Mouse (Mus musculus): Measurements from ENCODE around the gene Rpl7a. TPM values are rescaled to one million over a fixed set of nuclear protein-coding genes. Genes with fewer than 3 reads are reported as not detected.
"Not testable (repeated sequence)": the region's sequence is repeated elsewhere in the genome, so short reads cannot be mapped to it uniquely, and the experiment has no call there.

Rpl7a gene
- 3,080 TPM for polyA plus RNA-seq (2012; fragmentation: generic; extraction: Trizol)
- long read RNA-seq, experiment 1, transcript Rpl7a-202 (3 exons, 834 nt), result minor isoform, 9 of 315 reads
- long read RNA-seq, experiment 1, transcript Rpl7a-201 (8 exons, 914 nt), result major isoform, 243 of 315 reads
- long read RNA-seq, experiment 1, partial matches to known transcripts, result 52 of 315 reads
- long read RNA-seq, experiment 1, other reads (novel, unspliced or antisense), result 11 of 315 reads
- long read RNA-seq, experiment 2, transcript Rpl7a-201 (8 exons, 914 nt), result major isoform, 132 of 143 reads
- long read RNA-seq, experiment 2, partial matches to known transcripts, result 8 of 143 reads
- long read RNA-seq, experiment 2, other reads (novel, unspliced or antisense), result 2 of 143 reads

DNA sequence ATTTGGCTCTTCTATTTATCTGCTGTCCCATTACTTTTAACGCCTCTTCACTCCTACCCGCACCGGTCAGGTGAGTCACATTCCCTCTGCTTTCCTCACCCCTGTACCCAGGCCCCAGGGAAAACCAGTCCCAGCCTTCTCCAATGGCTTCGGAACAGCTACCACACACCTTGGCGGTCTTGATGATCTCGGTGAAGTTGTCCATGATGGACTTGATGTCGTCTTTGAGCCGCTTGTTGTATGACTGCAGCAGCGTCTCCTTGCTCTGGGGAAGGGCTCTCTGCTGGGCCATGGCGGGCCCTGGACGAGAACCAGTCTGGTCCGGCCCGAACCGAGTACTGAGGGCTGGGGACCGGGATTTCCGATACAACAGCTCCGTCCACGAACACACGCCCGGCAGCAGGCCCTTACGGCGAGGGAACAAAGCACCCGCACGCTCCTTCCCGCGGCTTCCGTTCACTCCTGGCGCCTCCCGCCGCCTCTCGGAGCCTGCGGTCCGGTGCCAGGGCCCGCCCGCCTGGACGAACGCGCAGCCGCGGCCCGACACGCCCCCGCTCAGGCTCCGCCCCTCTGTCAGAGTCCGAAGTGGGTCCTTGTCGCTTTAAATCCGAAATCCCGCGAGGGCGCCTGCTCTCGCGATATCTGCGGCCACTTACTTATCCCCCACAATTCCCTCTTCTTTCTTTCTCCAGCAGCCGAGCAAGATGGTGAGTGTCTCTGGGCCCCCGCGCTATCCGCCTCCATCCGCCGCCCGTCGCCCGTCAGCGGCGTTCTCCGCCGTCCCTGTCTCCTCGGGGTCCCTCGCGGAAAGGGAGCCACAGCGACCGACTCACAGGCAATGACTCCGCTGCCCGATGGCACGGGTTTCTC is at the start of gene Rpl7a, which contains the start of gene Med22:
Gene Rpl7a (plus strand): TSS at position 641 of the 870 bp plus-strand sequence.
Gene Med22 (minus strand): TSS at position 554 of the 870 bp plus-strand sequence.
- TF ChIP-seq USF1 (IDR thresholded peaks at IDR 0.05; ENCODE audit: low read depth) (no peak), MAX (IDR thresholded peaks at IDR 0.05) (peak; percentile 7), MYOG (IDR thresholded peaks at IDR 0.05; ENCODE audit: control insufficient read depth, extremely low read depth, insufficient read length) (no peak)
- peak within 1 kb of the TSS; percentile 93 for H3ac ChIP-seq (ENCODE audit: control insufficient read depth, insufficient read length, low read depth)
- peaks cover 75% of the 10 kb centered on the region for H3K79me3 ChIP-seq (ENCODE audit: low read depth)
- H3K79me2 ChIP-seq (ENCODE audit: control insufficient read depth, insufficient read depth), result peaks cover 100% of the 10 kb centered on the region
- no peaks in the 10 kb centered on the region for H3K27me3 ChIP-seq (ENCODE audit: control insufficient read depth, insufficient read depth, insufficient read length)
- peak within 1 kb of the TSS; percentile 84 for H3K4me3 ChIP-seq (ENCODE audit: insufficient read depth, poor library complexity, severe bottlenecking)
- H3K36me3 ChIP-seq (ENCODE audit: control insufficient read depth, insufficient read depth), result peaks cover 80% of the 10 kb centered on the region

GRCm38 (mm10) chr2:26862856-26863255 is 47.7 kb upstream of the Rpl7a start:
- H3K27me3 ChIP-seq (ENCODE audit: control insufficient read depth, insufficient read depth, insufficient read length), result peaks cover 14% of the 10 kb centered on the region
- TF ChIP-seq USF1 (IDR thresholded peaks at IDR 0.05; ENCODE audit: low read depth), result no peak
- TF ChIP-seq MYOD1 (IDR thresholded peaks at IDR 0.05; ENCODE audit: control insufficient read depth, insufficient read length, low read depth), result no peak
- no peak for TF ChIP-seq CTCF (IDR thresholded peaks at IDR 0.05; ENCODE audit: control insufficient read depth, insufficient read depth, insufficient read length)
- no peak for TF ChIP-seq MYOG (IDR thresholded peaks at IDR 0.05; ENCODE audit: control insufficient read depth, extremely low read depth, insufficient read length)
- no peak for TF ChIP-seq FOSL1 (IDR thresholded peaks at IDR 0.05; ENCODE audit: insufficient read depth, low read length, poor library complexity, severe bottlenecking)
- no peak for TF ChIP-seq CEBPB (IDR thresholded peaks at IDR 0.05; ENCODE audit: low read depth)
- TF ChIP-seq MAX (IDR thresholded peaks at IDR 0.05), result no peak

GRCm38 (mm10) chr2:26864879-26865278 is 45.7 kb upstream of the Rpl7a start, which contains the start of gene Abo:
TSS of gene Abo (minus strand) at chr2:26864979.
- TF ChIP-seq MYOG (IDR thresholded peaks at IDR 0.05; ENCODE audit: control insufficient read depth, extremely low read depth, insufficient read length) (no peak), FOSL1 (IDR thresholded peaks at IDR 0.05; ENCODE audit: insufficient read depth, low read length, poor library complexity, severe bottlenecking) (no peak), CTCF (IDR thresholded peaks at IDR 0.05; ENCODE audit: control insufficient read depth, insufficient read depth, insufficient read length) (no peak), MAX (IDR thresholded peaks at IDR 0.05) (no peak), CEBPB (IDR thresholded peaks at IDR 0.05; ENCODE audit: low read depth) (no peak), USF1 (IDR thresholded peaks at IDR 0.05; ENCODE audit: low read depth) (no peak), MYOD1 (IDR thresholded peaks at IDR 0.05; ENCODE audit: control insufficient read depth, insufficient read length, low read depth) (no peak)
- Histone ChIP-seq H3K27me3 (ENCODE audit: control insufficient read depth, insufficient read depth, insufficient read length) (peaks cover 25% of the 10 kb centered on the region), H3K79me2 (ENCODE audit: control insufficient read depth, insufficient read depth) (no peaks in the 10 kb centered on the region), H3K36me3 (ENCODE audit: control insufficient read depth, insufficient read depth) (no peaks in the 10 kb centered on the region), H3ac (ENCODE audit: control insufficient read depth, insufficient read length, low read depth) (no peak within 1 kb of the TSS), H3K4me3 (ENCODE audit: insufficient read depth, poor library complexity, severe bottlenecking) (no peak within 1 kb of the TSS), H3K79me3 (ENCODE audit: low read depth) (no peaks in the 10 kb centered on the region)

More at GRCm38 (mm10) chr2:26862856-26863255, 47.7 kb upstream of the Rpl7a start:
- no peak overlapping the region for H3K4me3 ChIP-seq (ENCODE audit: insufficient read depth, poor library complexity, severe bottlenecking)
- no peaks in the 10 kb centered on the region for H3K79me3 ChIP-seq (ENCODE audit: low read depth)
- H3ac ChIP-seq (ENCODE audit: control insufficient read depth, insufficient read length, low read depth), result no peak overlapping the region
- no peaks in the 10 kb centered on the region for H3K36me3 ChIP-seq (ENCODE audit: control insufficient read depth, insufficient read depth)
- no peaks in the 10 kb centered on the region for H3K79me2 ChIP-seq (ENCODE audit: control insufficient read depth, insufficient read depth)

- TF ChIP-seq MAX (IDR thresholded peaks at IDR 0.05) (no peak), USF1 (IDR thresholded peaks at IDR 0.05; ENCODE audit: low read depth) (no peak), MYOD1 (IDR thresholded peaks at IDR 0.05; ENCODE audit: control insufficient read depth, insufficient read length, low read depth) (no peak), CEBPB (IDR thresholded peaks at IDR 0.05; ENCODE audit: low read depth) (no peak), MYOG (IDR thresholded peaks at IDR 0.05; ENCODE audit: control insufficient read depth, extremely low read depth, insufficient read length) (no peak), CTCF (IDR thresholded peaks at IDR 0.05; ENCODE audit: control insufficient read depth, insufficient read depth, insufficient read length) (no peak)
- no peaks in the 10 kb centered on the region for H3K79me2 ChIP-seq (ENCODE audit: control insufficient read depth, insufficient read depth)
- no peak overlapping the region for H3K4me3 ChIP-seq (ENCODE audit: insufficient read depth, poor library complexity, severe bottlenecking)
Observed at GRCm38 (mm10) chr2:26870666-26871065, 39.9 kb upstream of the Rpl7a start.

GRCm38 (mm10) chr2:26878571-26878970 is 32.0 kb upstream of the Rpl7a start:
- no peaks in the 10 kb centered on the region for H3K79me2 ChIP-seq (ENCODE audit: control insufficient read depth, insufficient read depth)

More at GRCm38 (mm10) chr2:26870666-26871065, 39.9 kb upstream of the Rpl7a start:
- no peaks in the 10 kb centered on the region for H3K79me3 ChIP-seq (ENCODE audit: low read depth)
- H3K36me3 ChIP-seq (ENCODE audit: control insufficient read depth, insufficient read depth), result no peaks in the 10 kb centered on the region
- no peak overlapping the region for H3ac ChIP-seq (ENCODE audit: control insufficient read depth, insufficient read length, low read depth)
- peaks cover 36% of the 10 kb centered on the region for H3K27me3 ChIP-seq (ENCODE audit: control insufficient read depth, insufficient read depth, insufficient read length)

GRCm38 (mm10) chr2:26885541-26885940 is 25.0 kb upstream of the Rpl7a start:
- not testable (repeated sequence) for H3K79me3 ChIP-seq (ENCODE audit: low read depth); H3K79me2 ChIP-seq (ENCODE audit: control insufficient read depth, insufficient read depth); H3ac ChIP-seq (ENCODE audit: control insufficient read depth, insufficient read length, low read depth); H3K4me3 ChIP-seq (ENCODE audit: insufficient read depth, poor library complexity, severe bottlenecking); H3K27me3 ChIP-seq (ENCODE audit: control insufficient read depth, insufficient read depth, insufficient read length)
- peaks cover 19% of the 10 kb centered on the region for H3K36me3 ChIP-seq (ENCODE audit: control insufficient read depth, insufficient read depth)

More at GRCm38 (mm10) chr2:26878571-26878970, 32.0 kb upstream of the Rpl7a start:
- Histone ChIP-seq H3K27me3 (ENCODE audit: control insufficient read depth, insufficient read depth, insufficient read length) (no peaks in the 10 kb centered on the region), H3ac (ENCODE audit: control insufficient read depth, insufficient read length, low read depth) (no peak overlapping the region), H3K36me3 (ENCODE audit: control insufficient read depth, insufficient read depth) (no peaks in the 10 kb centered on the region), H3K79me3 (ENCODE audit: low read depth) (no peaks in the 10 kb centered on the region), H3K4me3 (ENCODE audit: insufficient read depth, poor library complexity, severe bottlenecking) (no peak overlapping the region)
- no peak for TF ChIP-seq MAX (IDR thresholded peaks at IDR 0.05)
- TF ChIP-seq USF1 (IDR thresholded peaks at IDR 0.05; ENCODE audit: low read depth), result no peak
- no peak for TF ChIP-seq CEBPB (IDR thresholded peaks at IDR 0.05; ENCODE audit: low read depth)
- TF ChIP-seq MYOD1 (IDR thresholded peaks at IDR 0.05; ENCODE audit: control insufficient read depth, insufficient read length, low read depth), result no peak
- no peak for TF ChIP-seq MYOG (IDR thresholded peaks at IDR 0.05; ENCODE audit: control insufficient read depth, extremely low read depth, insufficient read length)
- no peak for TF ChIP-seq FOSL1 (IDR thresholded peaks at IDR 0.05; ENCODE audit: insufficient read depth, low read length, poor library complexity, severe bottlenecking)
- no peak for TF ChIP-seq CTCF (IDR thresholded peaks at IDR 0.05; ENCODE audit: control insufficient read depth, insufficient read depth, insufficient read length)

GRCm38 (mm10) chr2:26886170-26886569 is 24.4 kb upstream of the Rpl7a start:
- peaks cover 26% of the 10 kb centered on the region for H3K36me3 ChIP-seq (ENCODE audit: control insufficient read depth, insufficient read depth)
- not testable (repeated sequence) for H3K4me3 ChIP-seq (ENCODE audit: insufficient read depth, poor library complexity, severe bottlenecking); H3K79me3 ChIP-seq (ENCODE audit: low read depth)

More at GRCm38 (mm10) chr2:26886170-26886569, 24.4 kb upstream of the Rpl7a start:
- H3ac ChIP-seq (ENCODE audit: control insufficient read depth, insufficient read length, low read depth); H3K79me2 ChIP-seq (ENCODE audit: control insufficient read depth, insufficient read depth); H3K27me3 ChIP-seq (ENCODE audit: control insufficient read depth, insufficient read depth, insufficient read length): not testable (repeated sequence)
